In the genomic region with DNA sequence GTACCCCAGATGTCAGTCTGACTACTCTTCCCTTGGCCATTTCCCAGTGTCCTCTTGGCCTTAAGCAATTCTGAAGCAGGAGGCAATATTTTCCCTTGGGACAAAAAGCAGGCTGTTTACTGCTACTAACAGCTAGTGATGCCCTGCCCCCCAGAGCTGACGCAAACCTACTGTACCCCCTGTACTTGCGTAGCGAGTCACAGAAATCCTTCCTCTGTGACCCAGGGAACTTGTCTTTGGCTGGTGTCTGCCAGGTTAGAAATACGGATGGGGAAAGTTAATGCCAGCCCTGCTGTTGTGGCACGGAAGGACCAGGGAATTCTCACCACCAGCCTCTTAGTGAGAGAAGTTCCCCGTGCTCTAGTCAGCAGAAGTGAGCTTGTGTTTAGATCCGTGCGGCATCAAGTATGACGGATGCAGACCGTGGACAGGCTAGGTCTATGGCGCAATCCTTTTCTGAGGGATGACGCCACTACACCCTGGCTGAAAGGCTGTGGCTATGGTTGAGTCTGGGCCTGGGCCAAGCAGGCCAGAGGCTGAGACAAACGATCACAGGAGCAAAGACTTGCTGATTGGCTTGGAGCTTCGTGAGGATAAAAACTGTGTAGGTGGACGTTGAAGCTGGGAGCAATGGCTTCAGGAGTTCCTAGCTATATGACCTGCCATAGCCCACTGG, we compare ENCODE assay signal across 18 mouse cellular contexts. TPM values are rescaled to one million over a fixed set of nuclear protein-coding genes. Genes with fewer than 3 reads are reported as not detected.
DNase-seq lines count a peak whose midpoint lies in the region; ATAC-seq and TF ChIP-seq lines count a peak whose summit lies in the region.
"Had no signal": no experiment of that assay in that cellular context is flagged by ENCODE, and none has a peak within 500 bp of the region (broad histone marks: within the 10 kb centered on the region; RNA-seq: fewer than 3 reads in every experiment).

No protein-coding gene starts in this region.

- no peaks in the 10 kb centered on the region for H3K27me3 ChIP-seq in kidney, adult 2 months (replicated peaks; ENCODE audit: control insufficient read depth, insufficient read depth, low read length)
- no peaks in the 10 kb centered on the region for H3K27me3 ChIP-seq in liver, embryonic 16.5 days (ENCODE audit: control insufficient read depth, insufficient read depth, low read depth, low read length)
- H3K27me3 ChIP-seq: heart, embryonic 13.5 days had no signal

- TF ChIP-seq CTCF in kidney, adult 2 months (conservative IDR thresholded peaks at IDR 0.05; ENCODE audit: insufficient read depth, insufficient read length, low read depth, low read length) = no peak

- intact Hi-C loops in left cerebral cortex, postnatal 36 days (cut with DNase I) = no loop called here

- H3K27ac ChIP-seq in kidney, adult 2 months (ENCODE audit: insufficient read depth, low read depth, low read length) = no peak overlapping the region
- H3K27ac ChIP-seq in liver, embryonic 16.5 days (ENCODE audit: low read length) = no peak overlapping the region
- H3K27ac ChIP-seq: heart, embryonic 13.5 days; hindbrain, embryonic 14.5 days; limb, embryonic 10.5 days had no signal

- no peaks in the 10 kb centered on the region for H3K36me3 ChIP-seq in kidney, adult 2 months (ENCODE audit: control insufficient read depth, insufficient read depth, low read length)
- no peaks in the 10 kb centered on the region for H3K36me3 ChIP-seq in liver, embryonic 16.5 days (ENCODE audit: control insufficient read depth, insufficient read depth)
- H3K36me3 ChIP-seq: heart, embryonic 13.5 days; limb, embryonic 10.5 days had no signal

- peak; percentile 87 for ATAC-seq in liver, embryonic 16.5 days (ENCODE audit: low read depth)
- ATAC-seq: activated CD4-positive, CD25-positive, alpha-beta regulatory T cell, adult 4 months; forebrain, postnatal 0 days had no signal

- TF ChIP-seq POLR2A in kidney, adult 2 months (IDR thresholded peaks at IDR 0.05; ENCODE audit: low read depth, low read length) = no peak

- H3K4me2 ChIP-seq in liver, embryonic 16.5 days (ENCODE audit: low read depth, low read length) = no peak overlapping the region
- H3K4me2 ChIP-seq: heart, embryonic 13.5 days; hindbrain, embryonic 14.5 days had no signal

- no peak overlapping the region for H3K9ac ChIP-seq in liver, embryonic 16.5 days (ENCODE audit: low read depth, low read length)
- H3K9ac ChIP-seq: forebrain, postnatal 0 days; heart, embryonic 13.5 days; hindbrain, embryonic 14.5 days had no signal

- DNase-seq in kidney, adult 2 months = peak; percentile 14
- DNase-seq in kidney, postnatal 36 days = no peak
- peak; percentile 79 for DNase-seq in adrenal gland, postnatal 10 days
- peak; percentile 30 to 43 for DNase-seq in lung, postnatal 4 days
- no peak for DNase-seq in spleen, postnatal 36 days (ENCODE audit: low spot score in 2 of 2)
- DNase-seq in left cerebral cortex, postnatal 36 days (ENCODE audit: low spot score in 2 of 2) = no peak
- DNase-seq in frontal cortex, postnatal 14 days (ENCODE audit: low spot score in 2 of 2) = no peak
- DNase-seq: forebrain, postnatal 0 days; gastrocnemius, postnatal 10 days; kidney, adult 8-10 months; layer of hippocampus, postnatal 36 days; right cerebral cortex, postnatal 14 days had no signal

- H3K9me3 ChIP-seq in liver, embryonic 16.5 days (replicated peaks; ENCODE audit: control insufficient read depth, low read length) = no peaks in the 10 kb centered on the region
- H3K9me3 ChIP-seq: heart, embryonic 13.5 days; limb, embryonic 10.5 days had no signal

- H3K4me3 ChIP-seq in kidney, adult 2 months (ENCODE audit: insufficient read depth, low read depth, low read length) = no peak overlapping the region
- no peak overlapping the region for H3K4me3 ChIP-seq in liver, embryonic 16.5 days (ENCODE audit: low read depth, low read length)
- H3K4me3 ChIP-seq: heart, embryonic 13.5 days; limb, embryonic 10.5 days had no signal

- 88% methylated on average over 15 of the region's 15 CpGs for WGBS in kidney, adult 2 months
- 58% methylated on average over 15 of the region's 15 CpGs for WGBS in liver, embryonic 16.5 days (ENCODE audit: insufficient replicate concordance)

- H3K4me1 ChIP-seq in kidney, adult 2 months (ENCODE audit: control insufficient read depth, insufficient read depth, low read length) = no peaks in the 10 kb centered on the region
- H3K4me1 ChIP-seq in liver, embryonic 16.5 days (ENCODE audit: control insufficient read depth, low read depth, low read length) = no peaks in the 10 kb centered on the region; the same call in 1 of the 2 replicates
- H3K4me1 ChIP-seq: heart, embryonic 13.5 days; limb, embryonic 10.5 days had no signal

RNA-seq across cellular contexts. Expression of gene Pim3, which starts 40.4 kb away (rescaled TPM):
- polyA plus RNA-seq in kidney, adult 2 months (2012; rRNA removed) = 78.5 and 85.8 TPM in 2 replicates
- 10 to 100 TPM; 41.2 to 76.8 TPM for total RNA-seq in adrenal gland, postnatal 10 days (2021)
- 23.9 and 33.8 TPM in 2 replicates for polyA plus RNA-seq in liver, embryonic 16.5 days (2015; fragmentation: Nextera tagmentation; extraction: Ambion mirVana)
- total RNA-seq in left cerebral cortex, postnatal 36 days (2021) = 10 to 100 TPM; 35.0 to 51.0 TPM

RNA-seq across cellular contexts. Expression of gene Ttll8, which starts 51.9 kb away (rescaled TPM):
- 0.03 TPM in 2 replicates for polyA plus RNA-seq in kidney, adult 2 months (2012; rRNA removed)
- not detected for total RNA-seq in adrenal gland, postnatal 10 days (2021)
- polyA plus RNA-seq in liver, embryonic 16.5 days (2015; fragmentation: Nextera tagmentation; extraction: Ambion mirVana) = not detected in 2 replicates
- 1 to 10 TPM; 1.1 to 2.1 TPM for total RNA-seq in left cerebral cortex, postnatal 36 days (2021)
- total RNA-seq: gastrocnemius, postnatal 10 days had no signal
- polyA plus RNA-seq: activated CD4-positive, CD25-positive, alpha-beta regulatory T cell, adult 4 months; heart, embryonic 13.5 days; hindbrain, embryonic 14.5 days; large intestine, adult 2 months; limb, embryonic 10.5 days had no signal

Comparison
In these comparisons a context has a peak if more than half of its experiments do, and no peak if none do; other contexts are left out.
1. DNase-seq: peak in kidney, adult 2 months (single experiment), adrenal gland, postnatal 10 days (single experiment) and lung, postnatal 4 days (2 of 2); none in kidney, postnatal 36 days (0 of 2), spleen, postnatal 36 days (0 of 2), left cerebral cortex, postnatal 36 days (0 of 2) and frontal cortex, postnatal 14 days (0 of 2).